Mouse (Mus musculus): ENCODE data around the gene Gpn1. TPM values are rescaled to one million over a fixed set of nuclear protein-coding genes. Genes with fewer than 3 reads are reported as not detected.

Gene Gpn1
- 1.9 and 3.1 TPM in 2 replicates for polyA plus RNA-seq (2012; rRNA removed)

GRCm38 (mm10) chr5:31494513-31495297 lies at the start of gene Gpn1:
TSS of gene Gpn1 (plus strand) at chr5:31494741.
- no peak for TF ChIP-seq CTCF (IDR thresholded peaks at IDR 0.05; ENCODE audit: extremely low read depth, insufficient read length, insufficient replicate concordance, low read depth, low read length)
- 0 out of 2 replicates have a peak, but pooled peaks have one; percentile 16 for TF ChIP-seq POLR2A (IDR thresholded peaks at IDR 0.05; ENCODE audit: low read depth, low read length)
- under 1% methylated on average over 49 of the region's 49 CpGs for WGBS
- no peaks in the 10 kb centered on the region; the same call in 1 of the 2 replicates for H3K4me1 ChIP-seq (ENCODE audit: control insufficient read depth, insufficient read depth, insufficient read length, low read length)
- H3K4me3 ChIP-seq (ENCODE audit: low read depth, low read length), result peak within 1 kb of the TSS; percentile 88
- H3K27ac ChIP-seq (ENCODE audit: insufficient read depth, low read depth, low read length), result no peak within 1 kb of the TSS
- H3K27me3 ChIP-seq (ENCODE audit: control insufficient read depth, insufficient read depth, low read length), result no peaks in the 10 kb centered on the region
- peaks cover 9% of the 10 kb centered on the region for H3K36me3 ChIP-seq (ENCODE audit: control insufficient read depth, insufficient read depth, low read length)

DNA sequence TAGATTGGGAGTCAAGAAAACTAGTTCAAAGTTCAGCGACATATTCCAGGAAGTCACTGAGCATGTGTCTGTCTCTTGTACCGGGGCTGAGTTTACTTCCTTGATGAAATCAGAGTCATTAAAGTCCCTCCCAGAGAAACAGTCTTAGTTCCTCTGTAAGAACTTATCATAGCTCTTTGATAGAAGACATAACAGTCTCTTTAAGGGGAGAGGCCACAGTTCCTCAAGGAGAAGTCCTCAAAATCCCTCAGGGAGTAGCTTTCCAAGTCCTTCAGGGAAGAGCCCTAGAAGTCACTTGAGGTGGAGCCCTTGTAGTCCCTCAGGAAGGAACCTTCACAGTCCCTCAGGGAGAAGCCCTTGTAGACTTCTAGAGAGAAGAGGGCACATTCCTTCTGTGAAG lies 43.2 kb upstream of the Gpn1 start:
- Histone ChIP-seq H3K36me3 (ENCODE audit: control insufficient read depth, insufficient read depth, low read length) (no peaks in the 10 kb centered on the region), H3K4me1 (ENCODE audit: control insufficient read depth, insufficient read depth, insufficient read length, low read length) (peaks cover 8% of the 10 kb centered on the region; the same call in 1 of the 2 replicates), H3K27ac (ENCODE audit: insufficient read depth, low read depth, low read length) (peak overlapping the region; percentile 94), H3K4me3 (ENCODE audit: low read depth, low read length) (no peak overlapping the region), H3K27me3 (ENCODE audit: control insufficient read depth, insufficient read depth, low read length) (no peaks in the 10 kb centered on the region)
- TF ChIP-seq POLR2A (IDR thresholded peaks at IDR 0.05; ENCODE audit: low read depth, low read length) (no peak), CTCF (IDR thresholded peaks at IDR 0.05; ENCODE audit: extremely low read depth, insufficient read length, insufficient replicate concordance, low read depth, low read length) (no peak)
- WGBS, result 25% methylated on average over 2 of the region's 2 CpGs

DNA sequence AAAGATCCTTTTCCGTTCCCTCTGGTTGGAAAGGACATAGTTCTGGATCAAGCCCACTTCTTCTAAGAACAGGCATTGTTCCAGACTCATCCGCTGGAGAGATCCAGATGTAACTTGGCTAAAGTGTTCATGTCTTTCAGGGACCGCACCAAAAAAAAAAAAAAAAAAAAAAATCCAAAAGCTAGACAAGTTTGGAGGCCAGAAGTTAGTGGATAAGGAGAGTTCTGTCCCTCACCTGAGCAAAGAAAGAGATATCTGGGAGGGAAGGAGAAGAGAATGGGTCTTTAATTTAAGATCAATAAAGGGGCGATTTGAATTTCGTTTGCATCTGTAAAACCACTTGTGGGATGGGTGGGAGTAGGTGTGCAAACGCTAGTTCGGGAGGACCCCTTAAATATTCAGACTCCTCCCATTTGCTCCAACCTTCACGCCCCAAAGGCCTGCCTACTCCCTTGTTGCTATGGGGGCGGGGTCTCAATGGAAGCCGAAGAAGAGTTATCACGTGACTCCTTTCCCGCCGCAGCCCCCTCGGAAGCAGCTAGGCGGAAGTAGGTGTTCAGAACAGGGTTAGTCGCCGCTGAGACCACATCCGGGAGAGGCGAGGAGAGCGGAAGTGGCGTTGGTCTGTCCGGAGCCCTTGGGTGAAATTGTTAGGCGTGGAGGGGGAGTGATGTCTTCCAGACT lies 42.5 kb upstream of the Gpn1 start, which contains the start of gene Zfp512:
Gene Zfp512, plus strand, starts transcription at position 554 of the 684 bp plus-strand sequence.
- H3K27me3 ChIP-seq (ENCODE audit: control insufficient read depth, insufficient read depth, low read length), result no peaks in the 10 kb centered on the region
- 6% methylated on average over 23 of the region's 23 CpGs for WGBS
- peak within 1 kb of the TSS; percentile 91 for H3K4me3 ChIP-seq (ENCODE audit: low read depth, low read length)
- H3K4me1 ChIP-seq (ENCODE audit: control insufficient read depth, insufficient read depth, insufficient read length, low read length), result peaks cover 8% of the 10 kb centered on the region; the same call in 1 of the 2 replicates
- TF ChIP-seq POLR2A (IDR thresholded peaks at IDR 0.05; ENCODE audit: low read depth, low read length) (peak; percentile 67; the same call in 1 of the 2 replicates), CTCF (IDR thresholded peaks at IDR 0.05; ENCODE audit: extremely low read depth, insufficient read length, insufficient replicate concordance, low read depth, low read length) (no peak)
- H3K36me3 ChIP-seq (ENCODE audit: control insufficient read depth, insufficient read depth, low read length), result no peaks in the 10 kb centered on the region
- peak within 1 kb of the TSS; percentile 94 for H3K27ac ChIP-seq (ENCODE audit: insufficient read depth, low read depth, low read length)

DNA sequence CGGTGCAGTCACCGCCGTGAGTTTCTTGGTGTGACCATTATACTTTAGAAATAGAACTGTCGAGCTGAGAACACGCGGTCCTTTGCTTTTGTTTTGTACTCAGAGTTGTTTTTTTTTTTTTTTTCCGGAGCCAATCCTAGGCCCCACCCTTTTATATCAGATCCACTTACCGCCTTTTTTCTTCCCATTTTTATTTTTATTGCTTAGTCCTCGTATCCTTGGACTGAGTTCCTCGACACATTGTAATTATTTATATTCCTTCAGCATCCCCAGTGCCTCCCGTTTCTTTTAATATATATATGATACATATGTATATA lies 42.0 kb upstream of the Gpn1 start:
- Histone ChIP-seq H3K36me3 (ENCODE audit: control insufficient read depth, insufficient read depth, low read length) (no peaks in the 10 kb centered on the region), H3K27me3 (ENCODE audit: control insufficient read depth, insufficient read depth, low read length) (no peaks in the 10 kb centered on the region), H3K4me1 (ENCODE audit: control insufficient read depth, insufficient read depth, insufficient read length, low read length) (peaks cover 8% of the 10 kb centered on the region; the same call in 1 of the 2 replicates), H3K27ac (ENCODE audit: insufficient read depth, low read depth, low read length) (peak overlapping the region; percentile 94), H3K4me3 (ENCODE audit: low read depth, low read length) (peak overlapping the region; percentile 91)
- TF ChIP-seq CTCF (IDR thresholded peaks at IDR 0.05; ENCODE audit: extremely low read depth, insufficient read length, insufficient replicate concordance, low read depth, low read length) (no peak), POLR2A (IDR thresholded peaks at IDR 0.05; ENCODE audit: low read depth, low read length) (no peak)
- under 1% methylated on average over 11 of the region's 11 CpGs for WGBS

DNA sequence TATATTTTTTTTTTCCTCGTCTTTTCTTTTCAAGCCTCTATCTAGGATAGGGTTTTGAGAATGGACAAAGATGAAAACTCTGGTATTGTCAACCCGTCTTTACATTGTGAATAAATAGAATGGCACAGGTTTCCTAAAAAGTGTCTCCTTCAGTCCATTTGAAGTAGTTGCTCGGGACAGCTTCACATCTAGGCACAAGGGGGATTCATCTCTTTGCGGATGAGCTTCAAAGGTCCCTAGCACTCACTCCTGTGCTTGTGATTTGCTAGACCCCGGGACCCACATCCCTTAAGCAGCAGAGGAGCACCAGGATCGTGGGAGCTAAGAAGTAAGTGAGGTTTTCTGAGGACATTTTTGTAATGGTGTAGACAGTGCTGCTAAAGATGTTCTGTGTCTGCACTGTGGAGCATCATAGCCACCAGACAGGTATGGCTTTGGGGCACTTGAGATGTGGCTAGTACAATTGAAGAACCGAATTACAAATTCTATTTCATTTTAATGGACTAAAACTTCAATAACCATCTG lies 41.6 kb upstream of the Gpn1 start:
- peak overlapping the region; percentile 56 for H3K4me3 ChIP-seq (ENCODE audit: low read depth, low read length)
- TF ChIP-seq CTCF (IDR thresholded peaks at IDR 0.05; ENCODE audit: extremely low read depth, insufficient read length, insufficient replicate concordance, low read depth, low read length), result no peak
- TF ChIP-seq POLR2A (IDR thresholded peaks at IDR 0.05; ENCODE audit: low read depth, low read length), result no peak
- no peaks in the 10 kb centered on the region for H3K27me3 ChIP-seq (ENCODE audit: control insufficient read depth, insufficient read depth, low read length)
- no peak overlapping the region for H3K27ac ChIP-seq (ENCODE audit: insufficient read depth, low read depth, low read length)
- H3K36me3 ChIP-seq (ENCODE audit: control insufficient read depth, insufficient read depth, low read length), result no peaks in the 10 kb centered on the region
- WGBS, result 7% methylated on average over 7 of the region's 7 CpGs
- peaks cover 8% of the 10 kb centered on the region; the same call in 1 of the 2 replicates for H3K4me1 ChIP-seq (ENCODE audit: control insufficient read depth, insufficient read depth, insufficient read length, low read length)

DNA sequence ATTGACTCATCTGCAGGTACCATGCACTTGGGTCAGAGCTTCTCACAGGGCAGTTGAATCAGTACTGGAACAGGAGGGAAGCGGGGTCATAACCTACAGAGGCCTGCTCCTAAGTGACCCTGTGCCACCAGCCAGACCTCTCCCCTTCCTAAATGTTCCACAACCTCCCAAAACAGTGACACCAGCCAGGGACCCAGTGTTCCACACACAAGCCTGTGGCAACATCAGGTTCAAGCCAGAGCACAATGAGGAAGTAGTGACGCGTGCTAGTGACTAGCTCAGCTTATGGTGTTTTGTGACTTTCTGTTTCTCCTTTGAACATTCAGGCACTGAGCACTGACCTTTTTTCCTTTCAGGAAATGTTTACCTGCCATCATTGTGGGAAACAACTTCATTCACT lies 26.7 kb upstream of the Gpn1 start:
- H3K36me3 ChIP-seq (ENCODE audit: control insufficient read depth, insufficient read depth, low read length), result peaks cover 37% of the 10 kb centered on the region
- WGBS, result 87% methylated on average over 3 of the region's 3 CpGs
- no peak for TF ChIP-seq CTCF (IDR thresholded peaks at IDR 0.05; ENCODE audit: extremely low read depth, insufficient read length, insufficient replicate concordance, low read depth, low read length)
- TF ChIP-seq POLR2A (IDR thresholded peaks at IDR 0.05; ENCODE audit: low read depth, low read length), result no peak
- H3K27ac ChIP-seq (ENCODE audit: insufficient read depth, low read depth, low read length), result no peak overlapping the region
- no peaks in the 10 kb centered on the region for H3K27me3 ChIP-seq (ENCODE audit: control insufficient read depth, insufficient read depth, low read length)
- H3K4me1 ChIP-seq (ENCODE audit: control insufficient read depth, insufficient read depth, insufficient read length, low read length), result no peaks in the 10 kb centered on the region
- no peak overlapping the region for H3K4me3 ChIP-seq (ENCODE audit: low read depth, low read length)

- no peak overlapping the region for H3K27ac ChIP-seq (ENCODE audit: insufficient read depth, low read depth, low read length)
- 94% methylated on average over 6 of the region's 6 CpGs for WGBS
- H3K27me3 ChIP-seq (ENCODE audit: control insufficient read depth, insufficient read depth, low read length), result no peaks in the 10 kb centered on the region
- H3K4me3 ChIP-seq (ENCODE audit: low read depth, low read length), result no peak overlapping the region
- H3K36me3 ChIP-seq (ENCODE audit: control insufficient read depth, insufficient read depth, low read length), result peaks cover 54% of the 10 kb centered on the region
- TF ChIP-seq CTCF (IDR thresholded peaks at IDR 0.05; ENCODE audit: extremely low read depth, insufficient read length, insufficient replicate concordance, low read depth, low read length) (no peak), POLR2A (IDR thresholded peaks at IDR 0.05; ENCODE audit: low read depth, low read length) (no peak)
- H3K4me1 ChIP-seq (ENCODE audit: control insufficient read depth, insufficient read depth, insufficient read length, low read length), result no peaks in the 10 kb centered on the region
These were observed 24.8 kb upstream of the Gpn1 start for GRCm38 (mm10) chr5:31469711-31470110.

All from small intestine, adult 2 months (tissue).